27 mouse cellular contexts compared by ENCODE assay signal in the genomic region with DNA sequence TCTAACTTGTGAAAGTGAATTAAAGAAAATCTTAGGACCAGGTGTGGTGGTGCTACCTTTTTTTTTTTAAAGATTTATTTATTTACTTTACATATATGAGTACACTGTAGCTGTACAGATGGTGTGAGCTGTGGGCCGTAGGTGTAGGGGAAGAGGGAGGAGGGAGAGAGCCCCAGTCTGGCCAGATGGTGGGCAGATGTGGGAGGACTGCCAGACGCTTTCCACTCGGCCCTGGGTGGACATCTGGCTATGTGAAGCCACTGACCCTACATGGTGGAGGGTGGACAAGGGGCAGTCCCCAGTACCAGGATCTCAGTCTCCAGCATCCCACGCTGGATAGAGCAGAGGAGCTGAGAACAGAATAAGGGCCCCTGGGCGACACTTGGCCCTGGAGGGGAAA. TPM values are rescaled to one million over a fixed set of nuclear protein-coding genes. Genes with fewer than 3 reads are reported as not detected.
A peak's percentile ranks its signal among the peaks of the same experiment; 100 is the strongest.
DNase-seq lines count a peak whose midpoint lies in the region; ATAC-seq and TF ChIP-seq lines count a peak whose summit lies in the region.
"Had no signal": no experiment of that assay in that cellular context is flagged by ENCODE, and none has a peak within 500 bp of the region (broad histone marks: within the 10 kb centered on the region; RNA-seq: fewer than 3 reads in every experiment).

No protein-coding gene starts in this region.

- H3K27me3 ChIP-seq in kidney, embryonic 15.5 days: no peaks in the 10 kb centered on the region
- H3K27me3 ChIP-seq in CH12.LX (replicated peaks): no peaks in the 10 kb centered on the region
- H3K27me3 ChIP-seq in limb, embryonic 11.5 days (ENCODE audit: control insufficient read depth, insufficient read depth, low read length): no peaks in the 10 kb centered on the region
- H3K27me3 ChIP-seq in kidney, embryonic 14.5 days (ENCODE audit: control insufficient read depth, insufficient read depth, low read length): no peaks in the 10 kb centered on the region
- H3K27me3 ChIP-seq in heart, embryonic 12.5 days (replicated peaks): no peaks in the 10 kb centered on the region

- dilution Hi-C loops in CH12.LX (cut with MboI; ENCODE audit: extremely low pct_ligation_motif_present, extremely low pct_unique_long_range_greater_than_20kb, low sequenced_read_pairs): no loop called here

- no peaks in the 10 kb centered on the region for H3K79me2 ChIP-seq in CH12.LX (replicated peaks; ENCODE audit: control insufficient read depth, extremely low read depth, insufficient read depth, poor library complexity, severe bottlenecking)

- TF ChIP-seq POLR2A in CH12.LX (IDR thresholded peaks at IDR 0.05; ENCODE audit: low read depth, low read length): no peak

- H3K9ac ChIP-seq in kidney, embryonic 15.5 days: no peak overlapping the region
- H3K9ac ChIP-seq in CH12.LX (ENCODE audit: insufficient read depth, low read depth): no peak overlapping the region
- no peak overlapping the region for H3K9ac ChIP-seq in limb, embryonic 11.5 days (ENCODE audit: low read length)
- no peak overlapping the region for H3K9ac ChIP-seq in kidney, embryonic 14.5 days (ENCODE audit: low read depth, low read length)
- H3K9ac ChIP-seq in heart, embryonic 12.5 days: no peak overlapping the region

- no peaks in the 10 kb centered on the region for H3K4me1 ChIP-seq in kidney, embryonic 15.5 days
- peaks cover 0 to 8% of the 10 kb centered on the region in 2 experiments; a peak in 2 of 4 replicates for H3K4me1 ChIP-seq in CH12.LX (ENCODE audit: control insufficient read depth in 1 of 2, insufficient read depth in 2 of 2)
- H3K4me1 ChIP-seq in limb, embryonic 11.5 days (ENCODE audit: control insufficient read depth, insufficient read depth, low read length): no peaks in the 10 kb centered on the region
- H3K4me1 ChIP-seq in kidney, embryonic 14.5 days (ENCODE audit: control insufficient read depth, insufficient read depth, low read length): no peaks in the 10 kb centered on the region
- H3K4me1 ChIP-seq in heart, embryonic 12.5 days (replicated peaks): peaks cover 4% of the 10 kb centered on the region

- no peak for TF ChIP-seq EP300 in CH12.LX (IDR thresholded peaks at IDR 0.05; ENCODE audit: low read length)

- H3K36me3 ChIP-seq in kidney, embryonic 15.5 days: no peaks in the 10 kb centered on the region
- H3K36me3 ChIP-seq in CH12.LX (replicated peaks in 1 of 2; ENCODE audit: control insufficient read depth in 1 of 2, insufficient read depth in 1 of 2, low read length in 1 of 2): no peaks in the 10 kb centered on the region
- H3K36me3 ChIP-seq in limb, embryonic 11.5 days (ENCODE audit: control insufficient read depth, insufficient read depth, low read length): no peaks in the 10 kb centered on the region
- no peaks in the 10 kb centered on the region for H3K36me3 ChIP-seq in kidney, embryonic 14.5 days (ENCODE audit: control insufficient read depth, insufficient read depth, low read length)
- H3K36me3 ChIP-seq in heart, embryonic 12.5 days: no peaks in the 10 kb centered on the region

- no peaks in the 10 kb centered on the region for H3K9me3 ChIP-seq in kidney, embryonic 15.5 days (replicated peaks)
- H3K9me3 ChIP-seq in CH12.LX (replicated peaks; ENCODE audit: low read length): no peaks in the 10 kb centered on the region
- no peaks in the 10 kb centered on the region for H3K9me3 ChIP-seq in limb, embryonic 11.5 days (ENCODE audit: control insufficient read depth, low read length)
- no peaks in the 10 kb centered on the region for H3K9me3 ChIP-seq in kidney, embryonic 14.5 days (ENCODE audit: control insufficient read depth, low read length)
- H3K9me3 ChIP-seq in heart, embryonic 12.5 days (replicated peaks): no peaks in the 10 kb centered on the region

- no peak overlapping the region for H3K4me3 ChIP-seq in kidney, embryonic 15.5 days (replicated peaks)
- H3K4me3 ChIP-seq in CH12.LX (replicated peaks in 1 of 3; ENCODE audit: low read depth in 2 of 3, low read length in 2 of 3, poor library complexity in 1 of 3): no peak overlapping the region
- no peak overlapping the region for H3K4me3 ChIP-seq in limb, embryonic 11.5 days (ENCODE audit: low read depth, low read length)
- no peak overlapping the region for H3K4me3 ChIP-seq in kidney, embryonic 14.5 days (ENCODE audit: low read length)
- H3K4me3 ChIP-seq in heart, embryonic 12.5 days: no peak overlapping the region

- H3K4me2 ChIP-seq in kidney, embryonic 15.5 days: no peak overlapping the region
- peak overlapping the region; percentile 19; the same call in 1 of the 2 replicates for H3K4me2 ChIP-seq in CH12.LX (ENCODE audit: insufficient read depth, low read depth, poor library complexity, severe bottlenecking)
- no peak overlapping the region for H3K4me2 ChIP-seq in limb, embryonic 11.5 days (ENCODE audit: low read depth, severe bottlenecking)
- H3K4me2 ChIP-seq in kidney, embryonic 14.5 days (replicated peaks; ENCODE audit: low read depth, low read length): no peak overlapping the region
- H3K4me2 ChIP-seq in heart, embryonic 12.5 days: no peak overlapping the region

- no peak overlapping the region for H3K27ac ChIP-seq in kidney, embryonic 15.5 days
- H3K27ac ChIP-seq in CH12.LX (ENCODE audit: insufficient read depth, low read depth): no peak overlapping the region
- H3K27ac ChIP-seq in limb, embryonic 11.5 days (replicated peaks; ENCODE audit: low read depth, low read length): no peak overlapping the region
- no peak overlapping the region for H3K27ac ChIP-seq in kidney, embryonic 14.5 days (ENCODE audit: low read depth, low read length)
- H3K27ac ChIP-seq in heart, embryonic 12.5 days (ENCODE audit: poor library complexity, severe bottlenecking): no peak overlapping the region
- H3K27ac ChIP-seq: macrophage had no signal

- in situ Hi-C loops in CH12.LX (cut with MboI; ENCODE audit: low pct_ligation_motif_present, low pct_unique_long_range_greater_than_20kb, low sequenced_read_pairs): no loop called here

- 0 out of 2 replicates have a peak, but pooled peaks have one; percentile 33 for ATAC-seq in kidney, embryonic 15.5 days (replicated peaks; ENCODE audit: low FRiP score)
- peak; percentile 73 for ATAC-seq in limb, embryonic 11.5 days (ENCODE audit: insufficient number of reproducible peaks, low FRiP score, low TSS enrichment, low read depth)
- ATAC-seq in kidney, embryonic 14.5 days (ENCODE audit: low FRiP score, low TSS enrichment): no peak
- no peak for ATAC-seq in heart, embryonic 12.5 days (ENCODE audit: insufficient number of reproducible peaks, low FRiP score)
- ATAC-seq: intestine, postnatal 0 days; midbrain, embryonic 16.5 days had no signal

- no peak for TF ChIP-seq CTCF in CH12.LX (conservative IDR thresholded peaks at IDR 0.05 in 1 of 2, IDR thresholded peaks at IDR 0.05 in 1 of 2; ENCODE audit: low read depth in 2 of 2, low read length in 2 of 2)

- no peak for TF ChIP-seq RAD21 in CH12.LX (IDR thresholded peaks at IDR 0.05; ENCODE audit: low read depth, low read length)

- DNase-seq in kidney, adult 11 months: no peak
- DNase-seq in CH12.LX (ENCODE audit: extremely low read depth): no peak
- DNase-seq in embryo, embryonic 10.5 days (ENCODE audit: low spot score): peak; percentile 36
- DNase-seq in limb, embryonic 11.5 days (ENCODE audit: low spot score): peak; percentile 77
- no peak for DNase-seq in testis, postnatal 10 days (ENCODE audit: low spot score)
- DNase-seq: adrenal gland, adult 8-10 months; cerebellum, adult 8-10 months; kidney, postnatal 36 days; lung, adult 18-20 months; retina, postnatal 1 day; spleen, adult 18-20 months had no signal

- WGBS in kidney, embryonic 15.5 days: 48% methylated on average over 5 of the region's 5 CpGs
- 18% methylated on average over 5 of the region's 5 CpGs for WGBS in limb, embryonic 11.5 days
- WGBS in kidney, embryonic 14.5 days: 43% methylated on average over 5 of the region's 5 CpGs
- 57% methylated on average over 5 of the region's 5 CpGs for WGBS in heart, embryonic 12.5 days

TF ChIP-seq in CH12.LX, 34 proteins besides CTCF, POLR2A, EP300 and RAD21:
- TF ChIP-seq RCOR1 (conservative IDR thresholded peaks at IDR 0.05; ENCODE audit: low read depth, low read length): no peak
- TF ChIP-seq ETS1 (conservative IDR thresholded peaks at IDR 0.05; ENCODE audit: low read depth, low read length): no peak
- TF ChIP-seq JUND (conservative IDR thresholded peaks at IDR 0.05; ENCODE audit: low read depth, low read length): no peak
- no peak for TF ChIP-seq MEF2A (IDR thresholded peaks at IDR 0.05; ENCODE audit: borderline replicate concordance, low read depth, low read length)
- TF ChIP-seq TCF12 (IDR thresholded peaks at IDR 0.05; ENCODE audit: low read depth, low read length): no peak
- no peak for TF ChIP-seq IRF4 (IDR thresholded peaks at IDR 0.05; ENCODE audit: low read depth, low read length)
- TF ChIP-seq MAX (IDR thresholded peaks at IDR 0.05; ENCODE audit: low read length): no peak
- no peak for TF ChIP-seq SIN3A (IDR thresholded peaks at IDR 0.05; ENCODE audit: low read length)
- TF ChIP-seq MYC (IDR thresholded peaks at IDR 0.05; ENCODE audit: low read depth, low read length): no peak
- no peak for TF ChIP-seq GABPA (IDR thresholded peaks at IDR 0.05; ENCODE audit: insufficient replicate concordance, low read depth, low read length)
- TF ChIP-seq ZC3H11A (IDR thresholded peaks at IDR 0.05; ENCODE audit: low read depth, low read length): no peak
- no peak for TF ChIP-seq TBP (conservative IDR thresholded peaks at IDR 0.05; ENCODE audit: low read depth, low read length)

RNA-seq across cellular contexts. Expression of gene Gm813, which starts 9.7 kb away (rescaled TPM):
- polyA plus RNA-seq in kidney, embryonic 15.5 days (2015; fragmentation: Nextera tagmentation; extraction: Ambion mirVana): not detected in 2 replicates
- total RNA-seq in CH12.LX (2012; rRNA removed) (not detected in 2 replicates), CH12.LX (2014; rRNA removed) (not detected in 2 replicates)
- not detected in 2 replicates for polyA plus RNA-seq in CH12.LX (2012; ENCODE audit: insufficient read length, low read depth)
- polyA plus RNA-seq in limb, embryonic 11.5 days (2014; fragmentation: Nextera tagmentation; extraction: Ambion mirVana): not detected in 2 replicates
- not detected in 2 replicates for polyA plus RNA-seq in kidney, embryonic 14.5 days (2014; fragmentation: Nextera tagmentation; extraction: Ambion mirVana)
- polyA plus RNA-seq in heart, embryonic 12.5 days (2016; fragmentation: Nextera tagmentation; extraction: Ambion mirVana): not detected in 2 replicates
- total RNA-seq: adrenal gland, adult 8-10 months; ES-E14; gastrocnemius, postnatal 4 days; hematopoietic stem cell, adult 5-6 weeks; layer of hippocampus, postnatal 14 days; left cerebral cortex, postnatal 36 days; neutrophil, adult 5-6 weeks had no signal
- polyA plus RNA-seq: C2C12; frontal cortex, adult 2 months; heart, embryonic 14.5 days; intestine, postnatal 0 days; macrophage; midbrain, embryonic 16.5 days had no signal

RNA-seq across cellular contexts. Expression of gene E330017A01Rik, which starts 31.4 kb away (rescaled TPM):
- not detected in 2 replicates for polyA plus RNA-seq in kidney, embryonic 15.5 days (2015; fragmentation: Nextera tagmentation; extraction: Ambion mirVana)
- total RNA-seq in CH12.LX (2012; rRNA removed) (0.17 and 0.21 TPM in 2 replicates), CH12.LX (2014; rRNA removed) (not detected in 2 replicates)
- polyA plus RNA-seq in CH12.LX (2012; ENCODE audit: insufficient read length, low read depth): not detected in 2 replicates
- not detected in 2 replicates for polyA plus RNA-seq in limb, embryonic 11.5 days (2014; fragmentation: Nextera tagmentation; extraction: Ambion mirVana)
- polyA plus RNA-seq in kidney, embryonic 14.5 days (2014; fragmentation: Nextera tagmentation; extraction: Ambion mirVana): 0.17 and 0.39 TPM in 2 replicates
- polyA plus RNA-seq in heart, embryonic 12.5 days (2016; fragmentation: Nextera tagmentation; extraction: Ambion mirVana): 0.17 TPM in 1 of 2 replicates, not detected in the other
- total RNA-seq: adrenal gland, adult 8-10 months; ES-E14; gastrocnemius, postnatal 4 days; hematopoietic stem cell, adult 5-6 weeks; layer of hippocampus, postnatal 14 days; left cerebral cortex, postnatal 36 days; neutrophil, adult 5-6 weeks had no signal
- polyA plus RNA-seq: C2C12; cortical plate, adult 2 months; frontal cortex, adult 2 months; heart, embryonic 14.5 days; intestine, postnatal 0 days; macrophage; midbrain, embryonic 16.5 days had no signal

Comparison
In these comparisons a context has a peak if more than half of its experiments do, and no peak if none do; other contexts are left out.
1. ATAC-seq: peak in kidney, embryonic 15.5 days (single experiment) and limb, embryonic 11.5 days (single experiment); none in kidney, embryonic 14.5 days (single experiment) and heart, embryonic 12.5 days (single experiment).
2. DNase-seq: peak in embryo, embryonic 10.5 days (single experiment) and limb, embryonic 11.5 days (single experiment); none in kidney, adult 11 months (single experiment), CH12.LX (single experiment) and testis, postnatal 10 days (single experiment).